ENCODE assay signal across 15 mouse cellular contexts in the genomic region with DNA sequence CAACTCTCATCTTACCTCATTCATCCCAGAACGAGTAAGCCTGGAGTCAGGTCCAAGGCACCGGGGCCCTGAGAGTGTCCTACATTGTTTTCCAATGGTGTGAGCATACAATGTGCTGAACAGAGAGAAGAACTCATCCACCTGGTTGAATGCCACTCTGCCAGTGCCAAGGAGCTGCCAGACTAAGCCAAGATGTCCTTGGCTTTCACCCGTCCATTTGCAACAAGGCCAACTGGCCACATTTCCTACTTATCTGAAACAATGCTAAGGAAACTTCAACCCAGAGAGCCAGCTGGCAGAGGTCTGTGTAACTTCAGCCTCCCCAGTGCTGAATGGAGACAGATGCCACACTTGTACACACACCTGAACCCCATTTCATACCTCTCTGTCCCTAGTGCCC.
DNase-seq lines count a peak whose midpoint lies in the region; ATAC-seq and TF ChIP-seq lines count a peak whose summit lies in the region.
"Had no signal": no experiment of that assay in that cellular context is flagged by ENCODE, and none has a peak within 500 bp of the region (broad histone marks: within the 10 kb centered on the region; RNA-seq: fewer than 3 reads in every experiment).

No protein-coding gene starts in this region.

- no peak for ATAC-seq in heart, embryonic 11.5 days (replicated peaks; ENCODE audit: insufficient number of reproducible peaks, low FRiP score, low TSS enrichment)
- ATAC-seq: midbrain, embryonic 13.5 days had no signal

- DNase-seq in heart, adult 2 months, result peak; percentile 26 to 65
- peak; percentile 21 for DNase-seq in adrenal gland, postnatal 14 days
- DNase-seq in cerebellum, adult 18-20 months, result peak; percentile 35 to 43
- peak; percentile 30 to 35 for DNase-seq in heart, postnatal 10 days
- no peak for DNase-seq in spleen, postnatal 14 days (ENCODE audit: low spot score in 2 of 2)
- no peak for DNase-seq in left cerebral cortex, adult 9 months (ENCODE audit: low spot score in 2 of 2)
- DNase-seq: layer of hippocampus, adult 9-11 months; lung, postnatal 36 days had no signal

- intact Hi-C loops in heart, adult 2 months (cut with DNase I), result no loop called here
- intact Hi-C loops in heart, postnatal 10 days (cut with DNase I), result no loop called here

- no peaks in the 10 kb centered on the region for H3K79me2 ChIP-seq in heart, adult 2 months (replicated peaks; ENCODE audit: control insufficient read depth, insufficient read depth, low read length)

- H3K27ac ChIP-seq in heart, adult 2 months, result no peak overlapping the region
- no peak overlapping the region for H3K27ac ChIP-seq in heart, embryonic 11.5 days (ENCODE audit: low read depth, low read length)
- H3K27ac ChIP-seq: embryonic facial prominence, embryonic 15.5 days; heart, embryonic 13.5 days; limb, embryonic 10.5 days; liver, embryonic 14.5 days; midbrain, embryonic 13.5 days; neural tube, embryonic 13.5 days had no signal

- 60% methylated on average over 3 of the region's 3 CpGs for WGBS in heart, adult 2 months
- WGBS in heart, embryonic 11.5 days (ENCODE audit: insufficient replicate concordance), result 71% methylated on average over 3 of the region's 3 CpGs

- peaks cover 5% of the 10 kb centered on the region; the same call in 1 of the 2 replicates for H3K4me1 ChIP-seq in heart, adult 2 months (ENCODE audit: control insufficient read depth, insufficient read depth, low read length)
- H3K4me1 ChIP-seq in heart, embryonic 11.5 days (ENCODE audit: control insufficient read depth, insufficient read depth, low read length), result no peaks in the 10 kb centered on the region
- H3K4me1 ChIP-seq: embryonic facial prominence, embryonic 15.5 days; heart, embryonic 13.5 days; limb, embryonic 10.5 days; midbrain, embryonic 13.5 days; neural tube, embryonic 13.5 days had no signal

- no peak for TF ChIP-seq POLR2A in heart, adult 2 months (IDR thresholded peaks at IDR 0.05; ENCODE audit: insufficient read depth, low read depth, low read length)

- TF ChIP-seq CTCF in heart, adult 2 months (IDR thresholded peaks at IDR 0.05), result no peak

- H3K36me3 ChIP-seq in heart, adult 2 months (ENCODE audit: control insufficient read depth, insufficient read depth, low read length), result no peaks in the 10 kb centered on the region
- H3K36me3 ChIP-seq in heart, embryonic 11.5 days (ENCODE audit: control insufficient read depth, insufficient read depth, low read length), result no peaks in the 10 kb centered on the region
- H3K36me3 ChIP-seq: embryonic facial prominence, embryonic 15.5 days; heart, embryonic 13.5 days; limb, embryonic 10.5 days; midbrain, embryonic 13.5 days; neural tube, embryonic 13.5 days had no signal

- H3K4me2 ChIP-seq in heart, embryonic 11.5 days, result no peak overlapping the region
- H3K4me2 ChIP-seq: embryonic facial prominence, embryonic 15.5 days; heart, embryonic 13.5 days; midbrain, embryonic 13.5 days; neural tube, embryonic 13.5 days had no signal

- no peaks in the 10 kb centered on the region for H3K27me3 ChIP-seq in heart, adult 2 months (ENCODE audit: control insufficient read depth, insufficient read depth, low read length)
- H3K27me3 ChIP-seq in heart, embryonic 11.5 days (ENCODE audit: control insufficient read depth, insufficient read depth, low read length), result no peaks in the 10 kb centered on the region
- H3K27me3 ChIP-seq: embryonic facial prominence, embryonic 15.5 days; heart, embryonic 13.5 days; midbrain, embryonic 13.5 days; neural tube, embryonic 13.5 days had no signal

- no peak overlapping the region for H3K9ac ChIP-seq in heart, adult 2 months (ENCODE audit: low read depth, low read length)
- H3K9ac ChIP-seq in heart, embryonic 11.5 days (ENCODE audit: low read depth, low read length), result no peak overlapping the region
- H3K9ac ChIP-seq: embryonic facial prominence, embryonic 15.5 days; heart, embryonic 13.5 days; liver, embryonic 14.5 days; midbrain, embryonic 13.5 days; neural tube, embryonic 13.5 days had no signal

- no peaks in the 10 kb centered on the region for H3K9me3 ChIP-seq in heart, embryonic 11.5 days (replicated peaks; ENCODE audit: control insufficient read depth, low read length)
- H3K9me3 ChIP-seq: embryonic facial prominence, embryonic 15.5 days; heart, embryonic 13.5 days; limb, embryonic 10.5 days; midbrain, embryonic 13.5 days; neural tube, embryonic 13.5 days had no signal

- TF ChIP-seq EP300 in heart, adult 2 months (IDR thresholded peaks at IDR 0.05; ENCODE audit: insufficient read depth, low read depth, low read length), result no peak

- H3K4me3 ChIP-seq in heart, adult 2 months, result no peak overlapping the region
- no peak overlapping the region for H3K4me3 ChIP-seq in heart, embryonic 11.5 days (ENCODE audit: low read depth, low read length)
- H3K4me3 ChIP-seq: embryonic facial prominence, embryonic 15.5 days; heart, embryonic 13.5 days; limb, embryonic 10.5 days; midbrain, embryonic 13.5 days; neural tube, embryonic 13.5 days had no signal

Comparison
In these comparisons a context has a peak if more than half of its experiments do, and no peak if none do; other contexts are left out.
1. DNase-seq: peak in heart, adult 2 months (2 of 2), adrenal gland, postnatal 14 days (single experiment), cerebellum, adult 18-20 months (2 of 2) and heart, postnatal 10 days (2 of 2); none in spleen, postnatal 14 days (0 of 2) and left cerebral cortex, adult 9 months (0 of 2).